Mouse (Mus musculus): ENCODE results near the gene Hoxd11.

Gene Hoxd11

DNA sequence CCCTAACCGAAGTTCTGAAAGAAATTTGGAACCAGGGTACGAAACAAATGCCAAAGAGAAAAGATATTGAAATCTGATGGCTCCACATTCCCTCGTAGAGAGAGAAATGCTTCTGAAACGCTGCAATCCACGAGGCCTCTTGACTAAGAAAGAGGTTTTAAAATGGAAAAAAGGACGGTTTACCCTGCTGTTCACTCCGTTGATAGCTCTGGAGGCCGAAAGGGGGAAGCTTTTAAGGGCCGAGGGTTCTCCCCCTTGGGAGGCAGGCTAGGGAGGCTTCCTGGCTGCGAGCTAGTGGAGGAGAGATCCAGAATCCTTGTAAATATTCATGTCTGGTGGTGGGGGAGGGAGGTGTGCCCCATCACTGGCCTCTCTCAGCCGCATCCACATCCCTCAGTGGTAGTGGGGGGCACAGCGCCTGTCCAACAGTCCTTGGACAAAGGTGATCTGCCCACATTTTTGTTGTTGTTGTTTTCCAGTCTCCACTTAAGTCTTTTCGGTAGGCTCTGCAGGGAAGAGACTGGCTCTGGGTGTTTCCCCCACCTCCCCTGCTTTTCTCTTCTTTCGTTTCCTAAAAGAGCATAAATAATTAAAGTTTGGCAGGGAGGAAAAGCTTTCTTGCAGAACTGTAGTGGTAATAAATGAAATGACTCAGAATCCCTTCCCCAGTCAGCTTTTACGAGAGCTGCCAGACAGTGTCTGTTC, at the start of gene Hoxd11:
Hoxd11 (plus strand) TSS at position 667 of the 705 bp plus-strand sequence.
- no peak for DNase-seq

DNA sequence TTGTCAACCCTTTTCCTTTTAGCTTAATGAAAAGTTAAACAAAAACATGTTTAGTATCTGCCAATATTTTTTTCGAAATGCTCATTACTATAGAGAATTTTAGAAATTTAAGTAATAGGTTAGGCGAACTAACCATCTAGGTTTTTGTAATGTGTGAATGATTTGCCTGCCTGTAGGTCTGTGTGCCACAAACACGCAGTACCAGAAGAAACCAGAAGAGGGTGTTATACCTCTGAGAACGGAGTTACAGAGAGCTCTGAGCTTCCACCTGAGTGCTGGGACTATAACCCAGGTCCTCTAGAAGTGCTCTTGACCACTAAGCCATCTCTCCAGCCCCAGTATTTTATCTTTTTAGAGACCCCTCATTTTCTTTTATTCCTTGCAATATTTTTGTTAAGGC, 43.9 kb upstream of the Hoxd11 start:
- DNase-seq = no peak

- DNase-seq = no peak
These were observed 36.9 kb upstream of the Hoxd11 start for GRCm38 (mm10) chr2:74642431-74642830.

DNA sequence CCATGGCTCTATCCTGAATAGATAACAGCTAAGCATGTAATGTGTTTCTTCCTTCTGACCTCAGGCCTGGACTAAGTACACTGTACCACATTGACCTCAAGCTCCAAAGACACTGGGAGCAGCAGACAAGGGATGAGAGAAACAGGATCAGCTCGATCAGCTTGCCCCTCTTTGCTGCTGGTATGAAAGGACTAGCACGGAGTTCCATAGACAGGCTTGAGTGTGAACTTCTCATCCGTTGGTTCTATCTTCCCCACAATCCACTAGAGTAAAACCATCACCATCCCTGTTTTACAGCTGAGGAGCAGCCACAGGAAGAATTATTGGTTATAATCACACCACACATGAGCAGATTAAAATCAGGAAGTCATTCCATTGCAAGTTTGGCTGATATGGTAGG, 33.7 kb upstream of the Hoxd11 start:
- no peak for DNase-seq

GRCm38 (mm10) chr2:74647082-74647864, 32.1 kb upstream of the Hoxd11 start:
- DNase-seq = no peak

DNA sequence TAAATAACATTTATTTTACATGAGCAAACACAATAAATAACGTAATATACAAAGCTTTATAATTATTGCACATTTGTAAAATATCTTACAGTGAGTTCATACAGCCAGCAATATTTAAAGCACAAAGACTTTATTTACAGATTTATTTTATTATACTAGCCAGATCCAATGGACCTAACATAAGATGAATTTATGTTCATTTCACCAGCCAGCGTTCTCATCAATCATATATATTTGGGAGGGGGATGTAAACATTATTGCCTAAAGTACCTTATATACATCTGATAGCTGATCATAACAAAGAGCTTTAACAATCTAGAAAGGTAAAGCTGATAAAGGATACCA, 26.4 kb upstream of the Hoxd11 start:
- no peak for DNase-seq

DNA sequence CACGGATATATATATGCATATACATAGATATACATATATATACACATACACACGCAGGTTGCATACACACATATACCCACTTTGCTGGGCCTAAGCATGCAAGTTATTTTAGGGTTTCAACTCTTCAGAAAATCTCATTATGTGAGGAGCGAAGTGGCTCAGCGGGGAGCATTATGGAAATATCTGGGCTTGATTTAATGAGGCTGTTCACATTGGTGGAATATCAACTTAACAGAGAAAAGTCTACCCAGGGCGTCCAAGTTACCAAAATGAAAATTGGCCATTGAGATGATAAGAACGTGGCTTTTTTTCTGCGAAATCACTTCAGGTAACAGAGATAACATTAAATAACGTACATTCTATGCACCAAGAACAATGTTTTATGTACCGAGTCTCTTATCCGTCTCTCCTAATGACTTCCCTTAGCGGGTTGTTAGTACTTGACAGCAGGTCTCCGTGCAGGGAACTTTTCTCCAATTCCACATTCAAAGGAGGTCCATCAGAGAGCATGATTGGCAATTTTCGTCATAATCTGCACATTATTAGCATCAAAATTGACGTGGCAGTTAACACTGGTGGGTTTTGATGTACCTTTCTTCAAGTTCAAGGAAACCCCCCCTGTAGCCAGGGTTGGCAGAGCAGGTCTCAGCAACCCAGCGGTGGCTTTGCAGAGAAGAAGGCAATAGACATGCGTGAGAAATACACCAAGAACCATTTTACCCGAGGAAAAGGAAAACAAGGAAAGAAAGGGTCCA, 25.4 kb upstream of the Hoxd11 start:
- DNase-seq = no peak

DNA sequence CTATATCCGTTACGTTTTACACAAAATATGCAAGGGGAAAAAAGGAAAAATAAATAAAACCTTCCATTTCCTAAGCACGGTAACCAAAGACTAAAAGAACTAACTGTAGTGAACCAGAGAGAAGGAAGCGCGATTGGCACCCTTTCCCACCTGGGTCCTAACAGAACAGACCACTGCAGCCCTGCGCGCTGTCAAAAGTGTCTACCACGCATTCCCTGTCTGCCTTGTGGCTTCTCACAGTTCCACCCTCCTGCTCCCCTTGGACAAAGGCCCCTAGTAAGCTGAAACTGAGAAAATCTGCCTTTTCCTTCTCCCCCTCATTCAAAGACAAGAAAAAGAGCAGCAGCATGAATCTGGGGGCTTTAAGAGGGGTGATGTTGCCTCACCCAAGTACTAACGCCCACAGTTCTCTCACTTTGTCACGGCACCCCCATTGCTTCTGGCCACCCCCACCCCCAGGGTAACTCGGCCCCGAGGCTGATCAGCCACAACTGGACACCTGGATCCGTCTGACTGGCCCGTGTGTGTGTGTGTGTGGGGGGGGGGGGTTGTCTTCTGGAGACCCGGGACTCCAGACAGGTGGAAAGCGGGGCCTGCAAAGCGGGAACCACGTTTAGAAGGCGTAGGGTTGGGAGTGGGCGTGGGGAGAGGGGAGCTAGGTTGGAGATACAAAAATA, 24.5 kb upstream of the Hoxd11 start:
- no peak for DNase-seq

GRCm38 (mm10) chr2:74655420-74655781, 24.0 kb upstream of the Hoxd11 start:
- DNase-seq = no peak

DNA sequence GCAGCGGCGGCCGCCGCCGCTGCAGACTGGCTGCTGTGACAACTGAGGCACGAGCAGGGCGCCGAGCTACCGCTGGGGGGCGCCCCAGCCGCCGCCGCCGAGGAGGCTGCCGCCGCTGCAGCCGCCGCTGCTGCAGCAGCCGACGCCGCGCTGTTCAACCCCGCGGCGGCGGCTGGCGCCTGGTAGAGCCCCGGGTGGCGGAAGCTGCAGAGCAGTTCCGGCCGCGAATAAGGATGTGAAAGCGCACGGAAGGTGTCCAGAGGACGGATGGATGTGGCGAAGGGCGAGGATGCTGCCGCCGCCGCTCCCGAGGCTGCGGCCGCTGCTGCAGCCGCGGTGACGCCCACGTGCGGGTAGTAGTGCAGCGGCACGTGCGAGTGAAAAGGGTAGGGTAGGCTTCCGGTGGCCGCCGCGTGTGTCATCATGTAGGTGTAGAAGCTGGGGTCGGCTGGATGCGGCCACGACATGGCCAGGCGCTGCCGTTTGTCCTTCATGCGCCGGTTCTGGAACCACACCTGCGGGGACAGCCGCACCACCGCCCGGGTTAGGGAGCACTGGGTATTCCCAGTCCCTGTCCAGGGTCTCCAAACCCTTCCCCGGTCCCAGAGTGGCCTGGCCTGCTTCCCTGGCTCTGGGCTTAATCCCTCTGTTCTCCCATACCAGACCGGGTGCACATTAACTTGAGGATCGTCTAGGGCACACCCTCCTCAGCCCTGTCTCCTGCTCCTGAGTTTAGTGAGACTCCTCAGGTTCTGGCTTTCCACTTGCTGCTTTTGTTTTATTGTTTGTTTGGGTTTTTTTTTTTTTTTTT, 23.3 kb upstream of the Hoxd11 start:
- no peak for DNase-seq

GRCm38 (mm10) chr2:74656632-74657021, 22.7 kb upstream of the Hoxd11 start:
- no peak for DNase-seq

GRCm38 (mm10) chr2:74657251-74658023, 21.9 kb upstream of the Hoxd11 start:
- no peak for DNase-seq

DNA sequence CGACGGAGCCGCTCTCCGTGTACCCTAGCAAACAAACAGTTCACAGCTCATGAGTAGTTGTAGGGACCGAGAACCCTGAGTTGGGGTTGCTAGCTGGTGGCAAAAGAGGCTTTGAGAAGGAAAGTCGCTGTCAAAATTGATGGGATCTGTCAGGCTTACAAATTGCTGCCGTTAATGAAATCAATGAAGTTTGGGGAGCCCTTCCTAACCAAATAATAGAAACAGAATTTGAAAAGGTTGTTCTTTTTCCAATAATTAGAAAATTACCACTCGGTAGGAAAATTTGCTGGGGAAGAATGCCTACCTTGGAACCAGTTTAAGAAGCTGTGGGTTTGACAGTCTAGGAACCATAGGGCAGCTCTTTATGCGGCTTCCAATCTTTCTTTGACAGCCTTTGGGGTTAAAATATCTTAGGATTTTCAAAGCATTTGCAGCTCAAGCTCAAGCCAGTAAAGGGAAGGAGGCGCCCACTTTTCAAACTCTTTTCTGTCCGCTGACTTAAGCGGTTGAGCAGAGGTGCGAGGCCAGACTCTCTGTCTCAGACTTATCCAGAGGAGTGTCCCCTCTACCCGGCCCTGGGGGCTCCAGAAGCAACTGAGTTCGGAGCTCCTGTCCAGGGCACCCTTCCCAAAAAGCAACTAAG, 21.2 kb upstream of the Hoxd11 start:
- DNase-seq = no peak

- DNase-seq = no peak
These were observed 20.5 kb upstream of the Hoxd11 start for GRCm38 (mm10) chr2:74658667-74659371.

GRCm38 (mm10) chr2:74659507-74660005, 19.8 kb upstream of the Hoxd11 start, which contains the start of gene Evx2:
Gene Evx2 (minus strand): TSS chr2:74659557.
- no peak for DNase-seq

GRCm38 (mm10) chr2:74660421-74661375, 18.7 kb upstream of the Hoxd11 start:
- no peak for DNase-seq

DNA sequence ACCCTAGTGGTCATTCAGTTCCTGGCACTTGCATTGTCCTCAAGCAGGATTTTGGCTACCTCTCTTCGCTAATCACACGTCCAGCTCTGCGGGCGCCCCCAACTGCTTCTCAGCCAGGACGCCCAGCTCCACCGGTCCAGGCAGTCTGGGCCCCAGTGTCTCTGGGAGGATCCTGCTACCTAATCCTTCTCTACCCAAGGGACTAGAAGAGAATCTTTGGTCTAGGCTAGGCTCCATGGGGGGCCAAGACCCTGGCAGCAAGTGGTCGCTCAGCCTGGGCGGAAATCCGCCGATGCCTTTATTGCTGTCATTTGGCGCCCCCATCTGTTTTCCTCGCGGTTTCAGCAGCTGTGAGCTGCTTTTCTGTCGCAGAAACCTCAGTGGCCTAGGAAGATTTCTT, 17.7 kb upstream of the Hoxd11 start:
- DNase-seq = no peak

- no peak for DNase-seq
These were observed 15.9 kb upstream of the Hoxd11 start for GRCm38 (mm10) chr2:74663291-74663925.
